Mouse (Mus musculus) heart, postnatal 4 days (tissue): Measurements from ENCODE around the gene Siae. TPM values are rescaled to one million over a fixed set of nuclear protein-coding genes. Genes with fewer than 3 reads are reported as not detected.

Source experiments
- DNase-seq: peaks from one replicate; pipeline ENCODE4 v3.0.0; 2021
- total RNA-seq, 2 experiments: library from RNA; stranded (reverse); gene quantifications; 2 replicates each; pipeline ENCODE4 v1.2.3; 2021

Gene Siae
- total RNA-seq, 2 experiments from 2014 or later, result 6.5 to 6.6 TPM

DNA sequence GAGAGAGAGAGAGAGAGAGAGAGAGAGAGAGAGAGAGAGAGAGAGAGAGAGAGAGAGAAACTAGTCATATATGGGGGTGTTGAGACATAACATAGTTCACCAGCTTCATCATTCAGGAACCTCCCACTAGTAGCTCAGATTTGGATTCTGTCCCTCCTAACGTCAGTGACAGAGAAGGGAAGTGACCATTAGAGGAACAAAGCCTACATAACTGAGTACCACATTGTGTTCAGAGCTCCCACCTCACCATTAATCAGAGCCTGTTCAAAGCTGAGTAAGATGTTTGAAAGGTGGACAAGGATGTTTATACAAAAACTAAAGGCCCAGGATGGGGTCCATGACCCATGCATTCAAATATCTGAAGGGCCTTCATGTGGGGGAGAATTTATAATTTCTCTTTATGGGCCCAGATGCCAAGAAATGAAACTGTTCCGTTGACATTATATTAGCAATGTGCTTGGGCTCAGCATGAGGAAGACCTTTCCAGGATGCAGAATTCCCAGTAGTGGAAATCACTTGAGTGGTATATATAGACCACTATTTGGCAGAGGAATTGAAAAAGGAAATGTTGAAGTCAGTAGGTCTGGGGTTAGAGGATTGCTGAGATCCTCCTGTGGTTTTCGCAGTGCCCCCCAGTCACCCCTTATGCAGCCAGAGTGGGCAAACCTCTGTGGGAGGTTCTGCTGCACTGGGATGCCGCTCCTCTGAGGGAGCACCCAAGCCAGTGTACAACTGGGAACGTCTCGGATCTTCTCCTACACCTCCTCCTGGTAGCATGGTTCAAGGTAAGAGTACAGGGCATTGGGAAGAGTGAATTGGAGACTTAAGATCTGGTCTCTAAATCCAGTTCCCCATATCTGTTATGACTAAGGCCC is 14.6 kb upstream of the Siae start:
- no peak for DNase-seq

DNA sequence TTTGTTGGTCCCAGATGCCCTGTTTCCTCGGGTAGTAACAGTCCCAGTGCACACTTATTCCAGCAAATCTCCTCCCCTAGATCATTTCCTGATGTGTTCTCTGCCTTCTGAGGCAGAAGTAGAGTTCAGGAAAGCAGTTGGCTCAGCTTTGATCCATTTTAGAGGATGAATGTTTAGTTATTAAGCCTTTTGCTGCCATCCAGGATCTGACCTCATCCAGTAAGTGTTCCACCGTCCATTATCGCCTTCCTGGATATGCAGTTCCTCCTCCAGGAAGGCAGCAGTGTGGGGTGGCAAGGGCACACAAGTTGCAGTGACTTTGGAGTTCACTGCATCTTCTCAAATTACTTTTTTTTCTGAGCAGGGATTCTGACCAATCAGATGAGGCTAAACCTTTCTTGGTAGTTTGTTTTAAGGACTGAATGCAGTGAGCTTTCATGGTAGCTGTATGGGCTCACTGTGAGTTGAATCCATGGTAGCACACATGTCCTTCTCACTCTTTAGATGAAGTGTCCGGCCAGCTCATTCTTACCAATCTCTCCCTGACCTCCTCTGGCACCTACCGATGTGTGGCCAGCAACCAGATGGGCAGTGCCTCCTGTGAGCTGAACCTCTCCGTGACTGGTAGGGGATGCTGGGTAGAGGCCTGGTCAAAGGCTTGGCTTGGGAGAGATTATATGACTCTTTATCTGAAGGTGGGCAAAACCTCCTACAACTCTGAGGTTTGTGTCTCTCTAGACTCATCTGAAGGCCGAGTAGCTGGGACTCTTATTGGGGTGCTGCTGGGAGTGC is 13.5 kb upstream of the Siae start:
- no peak for DNase-seq

DNA sequence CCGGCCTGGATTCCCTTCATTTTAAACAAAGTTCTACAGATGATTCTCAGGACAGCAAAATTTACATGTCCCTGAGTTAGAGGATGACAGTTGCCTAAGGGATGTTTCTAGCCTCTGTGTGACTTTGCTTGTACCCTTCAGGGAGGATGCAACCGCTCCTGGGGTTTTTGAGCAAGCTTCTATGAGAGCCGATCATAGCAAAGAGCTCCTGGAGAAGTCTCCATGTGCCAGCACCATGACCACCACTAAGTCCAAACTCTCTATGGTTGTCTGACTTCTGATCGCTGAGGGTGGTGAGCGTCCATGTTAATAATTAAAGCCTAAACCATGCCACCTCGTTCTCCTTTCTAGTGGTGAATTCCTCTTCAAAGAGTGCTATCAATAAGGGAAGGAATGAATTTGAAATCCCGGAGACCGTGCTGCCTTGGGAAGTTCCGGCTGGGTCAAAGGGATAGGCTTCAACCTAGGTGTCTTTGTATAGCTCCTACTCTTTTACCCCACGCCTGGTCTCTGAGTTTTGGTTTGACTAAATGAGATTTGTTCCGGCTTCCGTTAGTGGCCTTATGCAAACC is 11.5 kb upstream of the Siae start:
- no peak for DNase-seq

DNA sequence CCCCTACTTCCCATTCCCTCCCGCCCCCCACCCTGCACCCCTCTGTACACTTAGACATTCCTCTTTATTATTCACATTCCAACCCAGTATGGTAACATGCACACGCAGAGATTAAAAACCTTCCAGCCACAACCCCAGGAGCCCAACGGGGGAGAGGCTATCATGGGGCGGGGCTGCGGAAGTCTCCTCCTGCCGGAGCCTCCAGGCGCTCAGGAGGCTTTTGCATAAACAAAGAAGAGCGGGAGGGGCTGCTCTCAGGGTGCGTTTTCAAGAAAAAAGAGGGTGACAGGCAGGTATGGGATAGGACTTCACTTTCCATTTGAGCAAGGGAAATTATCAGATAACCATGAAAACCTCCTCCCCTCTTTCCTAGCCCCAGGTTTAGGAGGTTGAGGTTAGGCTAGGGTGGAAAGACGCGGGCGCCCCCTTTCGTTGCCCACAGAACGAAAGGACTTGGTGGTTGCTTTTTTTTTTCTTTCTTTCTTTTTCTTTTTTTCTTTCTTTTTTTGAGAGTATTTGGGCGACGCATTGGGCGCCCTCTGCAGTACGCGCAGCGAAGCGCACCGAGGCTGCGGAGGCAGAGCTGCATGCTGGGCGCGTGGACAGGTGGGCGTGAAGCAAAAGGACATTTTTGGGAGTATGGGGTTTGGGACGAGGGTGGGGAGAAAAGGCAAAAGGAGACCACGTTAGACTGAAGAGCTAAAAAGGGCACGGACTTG is 10.9 kb upstream of the Siae start:
- peak; percentile 79 for DNase-seq

DNA sequence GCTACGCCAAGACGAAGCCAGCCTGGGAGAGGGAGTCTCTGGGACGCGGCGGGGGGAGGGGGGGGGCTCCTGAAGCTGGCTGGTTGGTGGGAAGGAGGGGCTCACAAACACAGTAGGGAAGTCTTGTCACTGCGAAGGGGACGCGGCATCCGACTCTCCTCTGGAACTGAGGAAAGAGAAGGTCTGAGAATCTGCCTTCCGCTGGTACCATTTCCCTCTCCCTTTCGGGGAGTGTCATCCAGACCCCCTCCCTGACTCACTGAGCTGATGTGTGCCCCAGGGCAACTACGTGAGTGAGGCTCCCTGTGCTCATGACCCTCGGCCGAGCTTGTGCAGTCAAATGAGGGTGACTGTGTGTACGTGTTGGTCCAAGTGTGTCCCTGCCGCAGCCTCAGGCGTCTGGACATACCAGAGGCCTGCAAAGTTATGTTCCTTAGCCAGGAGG is 10.3 kb upstream of the Siae start:
- no peak for DNase-seq

DNA sequence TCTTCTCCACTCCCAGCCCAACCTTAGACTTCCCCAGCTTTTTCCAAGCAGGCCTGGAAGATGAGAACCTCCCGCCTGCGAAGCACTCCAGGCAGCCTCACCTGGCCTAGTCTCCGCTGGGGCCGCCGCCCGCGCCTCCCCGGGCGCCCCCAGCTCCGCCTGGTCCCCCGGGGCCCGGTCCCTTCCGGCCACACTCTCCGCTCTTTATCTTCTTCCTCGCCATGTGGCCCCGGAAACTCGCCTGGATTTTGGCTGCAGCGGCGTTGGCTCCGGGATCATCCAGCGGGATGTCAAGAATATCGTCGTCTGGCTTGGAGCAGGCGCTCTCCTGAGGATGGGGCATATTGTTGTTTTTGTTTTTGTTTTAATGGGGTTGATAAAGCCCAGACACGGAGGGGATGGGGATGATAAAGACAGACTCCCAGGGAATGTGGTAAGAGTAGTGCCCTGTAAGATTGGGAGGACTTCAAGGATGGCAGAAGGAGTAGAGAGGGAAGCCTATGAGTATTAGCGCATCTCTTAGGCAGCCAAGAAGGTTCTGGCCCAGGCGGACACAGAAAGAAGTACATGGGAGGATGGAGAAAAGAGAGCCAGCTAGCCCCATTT is 9.5 kb upstream of the Siae start:
- DNase-seq, result no peak

DNA sequence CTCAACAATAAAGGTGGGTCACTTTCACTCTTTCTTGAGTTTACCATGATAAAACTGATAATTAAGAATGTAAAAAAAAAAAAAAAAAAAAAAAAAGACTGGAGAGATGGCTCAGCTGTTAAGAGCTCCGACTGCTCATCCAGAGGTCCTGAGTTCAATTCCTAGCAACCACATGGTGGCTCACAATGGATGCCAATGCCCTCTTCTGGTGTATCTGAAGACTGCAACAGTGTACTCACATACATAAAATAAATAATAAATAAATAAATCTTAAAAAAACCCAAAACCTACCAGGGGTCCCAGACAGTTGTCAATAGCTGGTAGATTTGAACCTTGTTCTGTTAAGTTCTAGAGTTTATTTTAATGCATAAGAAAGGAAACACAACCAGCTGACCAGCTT is 8.6 kb upstream of the Siae start:
- DNase-seq, result no peak

DNA sequence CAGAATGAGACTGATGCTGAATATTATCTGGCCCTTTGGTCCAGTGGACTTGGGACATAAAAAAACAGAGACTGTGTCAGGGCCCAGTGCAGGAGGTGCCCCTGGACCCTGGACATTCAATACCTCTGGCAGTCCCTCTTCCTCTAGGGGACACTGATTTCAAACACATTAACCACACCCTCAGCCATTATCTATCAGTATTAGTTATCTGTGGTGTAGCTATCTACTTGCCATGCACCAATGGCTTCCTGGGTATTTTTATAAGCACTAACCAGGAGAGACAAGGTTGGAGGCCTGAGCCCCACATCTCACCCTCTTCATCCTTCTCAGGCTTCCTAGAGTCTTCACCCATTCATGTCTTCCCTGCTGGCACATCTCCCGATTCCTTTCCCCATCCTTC is 5.1 kb upstream of the Siae start:
- DNase-seq, result no peak

DNA sequence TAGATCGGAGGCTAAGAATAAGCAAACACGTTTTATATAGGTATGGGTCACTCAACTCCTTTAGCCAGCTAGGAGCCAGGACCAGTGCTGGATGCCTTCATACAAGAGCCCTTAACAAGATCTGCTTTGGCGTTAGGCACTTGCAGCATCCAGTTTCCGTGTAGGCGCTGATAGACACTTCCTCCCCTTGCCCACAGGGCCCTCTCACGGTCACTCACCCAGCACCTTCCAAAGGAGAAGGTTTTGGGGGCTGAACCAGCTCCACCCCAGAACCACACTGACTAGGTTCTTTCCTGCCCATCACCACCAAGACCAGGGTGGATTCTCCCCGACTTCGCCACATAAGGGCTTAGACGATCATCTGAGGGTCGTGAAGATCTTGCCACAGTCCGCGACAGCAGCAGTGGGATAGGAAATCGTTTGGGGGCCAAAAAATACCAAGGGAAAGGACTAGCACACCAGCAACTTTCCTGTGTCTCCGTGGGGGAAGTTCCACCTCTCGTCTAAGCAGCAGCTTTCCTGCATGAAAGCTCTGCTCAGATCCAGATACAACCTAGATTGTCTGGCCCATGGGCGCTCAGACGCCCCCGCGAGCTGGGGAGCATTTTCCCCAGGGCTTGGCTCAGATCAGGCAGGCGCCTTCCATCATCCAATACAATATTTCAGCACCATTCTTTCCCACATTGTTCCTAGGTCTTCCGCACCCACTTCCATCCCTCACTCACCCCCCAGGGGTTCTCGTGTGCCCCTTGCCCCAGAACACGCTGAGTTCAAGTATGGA is 3.6 kb upstream of the Siae start:
- no peak for DNase-seq

DNA sequence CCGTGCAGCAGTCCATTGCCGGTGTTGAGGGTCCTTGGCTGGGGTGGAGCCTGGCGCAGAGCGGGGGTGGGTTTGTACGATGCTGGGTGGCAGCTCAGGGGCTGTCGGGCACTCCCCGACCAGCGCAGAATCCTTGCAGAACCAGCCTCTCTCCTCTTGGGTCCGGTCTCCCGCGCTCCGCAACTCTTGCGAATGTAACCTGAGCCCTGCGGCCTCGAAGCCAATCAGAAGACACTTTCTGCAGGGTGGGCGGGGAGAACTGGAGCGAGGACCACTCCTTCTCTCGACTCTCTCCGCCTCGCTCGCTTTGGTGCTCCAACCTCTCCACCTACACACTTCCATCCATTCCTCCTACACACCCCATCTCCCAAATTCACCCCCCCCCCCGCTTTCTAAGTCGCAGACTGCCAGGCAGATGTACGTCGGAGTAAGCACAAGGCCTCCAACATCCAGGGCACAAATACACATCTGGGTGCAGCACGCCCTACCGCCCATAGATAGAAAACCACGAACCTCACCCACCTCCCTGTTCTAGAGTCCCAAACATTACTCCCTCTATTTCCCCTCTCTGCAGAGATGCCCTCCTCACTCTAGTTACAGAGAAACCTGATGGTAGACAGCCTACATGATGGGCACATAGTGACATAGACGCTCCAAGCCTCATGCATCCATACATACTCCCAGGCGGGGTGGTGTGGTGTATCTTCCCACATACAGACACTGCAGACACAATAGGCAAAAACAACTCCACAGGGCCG is 2.8 kb upstream of the Siae start, which contains the start of gene Nrgn:
Gene Nrgn, minus strand, starts transcription at position 369 of the 758 bp plus-strand sequence.
- peak; percentile 87 for DNase-seq

DNA sequence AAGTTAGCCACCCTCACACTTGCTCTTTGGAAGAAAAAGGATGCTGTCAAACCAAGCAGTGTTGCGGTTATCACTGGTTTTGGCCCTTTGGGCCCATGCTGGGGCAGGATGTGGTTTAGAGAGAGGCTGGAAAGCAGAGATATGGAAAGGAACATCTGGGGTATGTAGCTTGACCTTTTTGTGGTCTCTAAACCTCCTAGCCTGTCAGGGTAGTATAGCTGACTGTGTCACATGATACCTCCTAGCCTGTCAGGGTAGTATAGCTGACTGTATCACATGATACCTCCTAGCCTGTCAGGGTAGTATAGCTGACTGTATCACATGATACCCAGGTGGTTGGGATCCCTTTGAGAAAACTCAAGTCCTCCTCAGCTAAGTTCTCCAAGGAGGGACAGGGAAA is 1.2 kb upstream of the Siae start:
- no peak for DNase-seq

DNA sequence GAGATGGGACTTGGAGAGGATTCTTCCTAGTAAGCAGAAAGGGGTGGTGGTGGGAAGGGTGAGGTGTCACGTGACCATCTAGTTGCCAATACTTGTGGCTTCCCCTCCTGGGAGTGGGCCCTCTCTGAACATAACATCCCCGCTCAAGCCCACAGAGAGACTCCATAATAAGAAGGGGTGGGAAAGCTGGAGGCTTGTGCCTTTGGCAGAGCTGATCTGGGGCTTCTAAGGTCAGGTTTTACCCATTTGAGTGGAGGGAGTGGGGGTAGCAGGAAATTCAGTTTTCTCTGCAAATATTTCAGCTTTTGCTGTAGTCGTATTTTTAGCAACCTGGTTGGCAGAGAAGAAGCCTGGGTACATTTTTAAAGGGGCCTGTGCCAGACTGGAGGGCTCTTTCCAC is 868 bp downstream of the Siae start:
- DNase-seq, result no peak

DNA sequence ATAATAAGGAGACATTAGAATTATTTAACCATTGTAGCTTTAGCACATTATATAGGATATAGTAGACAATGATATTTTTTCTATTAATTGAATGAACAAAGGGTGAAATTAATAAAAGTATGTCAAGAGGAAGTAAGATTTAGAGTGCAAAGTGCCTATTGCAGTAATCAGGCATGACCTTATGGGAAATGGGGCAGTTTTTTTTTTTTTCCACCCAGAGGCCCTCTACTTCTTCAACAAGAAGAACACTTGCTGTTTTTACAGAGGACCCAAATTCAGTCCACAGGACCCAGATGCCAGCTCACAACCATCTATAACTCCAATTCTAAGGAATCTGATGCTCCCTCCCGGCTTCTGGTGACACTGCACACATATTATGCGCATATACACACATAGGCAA is 5.1 kb downstream of the Siae start:
- DNase-seq, result no peak

DNA sequence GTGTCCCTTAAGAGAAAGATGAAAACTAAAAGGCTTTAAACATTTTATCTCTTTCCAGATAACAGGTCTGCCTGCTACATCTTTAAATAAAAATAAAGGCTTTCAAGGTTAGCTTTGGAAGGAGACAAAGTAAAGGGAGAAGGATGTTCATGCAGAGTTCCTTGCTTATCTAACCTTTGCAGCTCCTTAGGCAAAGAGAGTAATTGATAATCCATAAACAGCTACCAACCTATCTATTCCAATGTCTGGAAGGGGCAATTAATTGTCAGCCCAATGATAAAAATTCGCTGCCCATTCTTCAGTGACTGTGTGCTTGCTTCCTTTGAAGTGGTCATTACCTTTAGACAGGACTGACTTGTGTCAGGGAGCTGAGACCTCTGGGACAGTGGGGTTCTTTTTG is 8.3 kb downstream of the Siae start:
- DNase-seq, result no peak

DNA sequence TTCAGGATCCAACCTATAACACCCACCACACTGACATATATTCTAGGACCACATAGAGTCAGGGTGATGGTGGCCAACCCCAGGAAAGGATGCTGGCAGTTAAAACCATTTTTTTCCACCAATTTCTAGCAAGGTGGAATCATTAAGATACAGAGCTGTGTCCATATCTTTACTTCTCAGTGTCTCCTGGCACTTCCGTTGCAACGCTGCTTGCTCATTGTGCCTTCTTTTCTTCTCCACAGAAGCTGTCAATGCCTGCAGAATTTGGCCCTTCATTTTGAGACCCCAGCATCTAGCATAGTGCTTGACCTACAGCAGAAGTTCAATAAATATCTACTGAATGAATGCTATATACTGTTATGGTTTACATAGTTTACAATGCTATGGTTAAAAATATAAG is 11.5 kb downstream of the Siae start:
- DNase-seq, result no peak

DNA sequence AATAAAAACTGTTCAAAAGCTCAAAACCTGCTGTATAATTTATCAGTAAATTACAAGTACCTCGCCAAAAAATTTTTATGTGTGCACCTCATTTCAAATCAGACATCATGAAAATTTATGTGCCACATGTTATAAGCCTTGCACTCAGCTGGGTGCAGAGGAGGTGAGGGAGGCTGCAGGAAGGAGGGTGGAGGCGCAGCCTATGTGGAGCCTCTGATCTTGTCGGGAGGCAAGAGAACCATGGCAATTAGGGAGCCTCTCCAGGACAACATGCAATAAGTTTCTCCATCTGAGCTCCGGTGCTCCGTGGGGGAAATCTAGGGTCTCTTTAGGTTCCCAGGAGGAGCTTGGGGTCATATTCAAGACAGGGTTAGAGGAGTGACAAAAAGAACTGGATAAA is 12.0 kb downstream of the Siae start:
- no peak for DNase-seq

DNA sequence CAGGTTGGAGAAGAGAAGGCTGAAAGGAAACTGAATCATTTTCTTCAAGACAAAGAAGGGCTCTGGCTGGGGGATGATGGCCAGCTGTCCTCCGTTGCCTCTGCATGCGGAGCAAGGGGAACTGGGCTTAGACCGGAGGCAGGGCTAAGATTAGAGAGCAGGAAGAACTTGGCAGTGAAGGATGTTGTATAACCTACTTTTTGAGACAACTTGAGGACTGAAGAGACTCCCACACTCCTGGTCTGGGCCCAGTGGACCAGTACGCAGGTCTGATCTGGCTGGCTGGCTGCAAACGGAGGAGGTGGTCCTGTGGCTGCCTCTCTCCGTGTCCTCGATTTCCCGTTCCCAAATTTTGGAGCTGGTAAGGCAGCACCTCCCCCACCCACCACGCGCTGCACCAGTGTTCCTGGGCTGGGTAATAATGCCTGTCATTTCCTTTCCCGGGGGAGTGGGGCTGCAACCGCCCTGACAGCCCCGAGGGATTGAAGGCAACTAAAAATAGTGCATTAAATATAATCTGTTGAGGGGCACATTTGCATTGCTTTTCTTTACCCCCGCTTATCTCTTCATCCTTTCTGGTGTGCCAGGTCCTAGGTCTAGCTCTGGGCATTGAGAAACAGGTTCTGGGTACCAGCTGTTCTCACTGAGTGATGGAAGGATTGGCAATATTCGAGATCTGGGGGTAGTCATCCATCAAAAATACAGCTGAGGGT is 12.6 kb downstream of the Siae start:
- peak; percentile 43 for DNase-seq

DNA sequence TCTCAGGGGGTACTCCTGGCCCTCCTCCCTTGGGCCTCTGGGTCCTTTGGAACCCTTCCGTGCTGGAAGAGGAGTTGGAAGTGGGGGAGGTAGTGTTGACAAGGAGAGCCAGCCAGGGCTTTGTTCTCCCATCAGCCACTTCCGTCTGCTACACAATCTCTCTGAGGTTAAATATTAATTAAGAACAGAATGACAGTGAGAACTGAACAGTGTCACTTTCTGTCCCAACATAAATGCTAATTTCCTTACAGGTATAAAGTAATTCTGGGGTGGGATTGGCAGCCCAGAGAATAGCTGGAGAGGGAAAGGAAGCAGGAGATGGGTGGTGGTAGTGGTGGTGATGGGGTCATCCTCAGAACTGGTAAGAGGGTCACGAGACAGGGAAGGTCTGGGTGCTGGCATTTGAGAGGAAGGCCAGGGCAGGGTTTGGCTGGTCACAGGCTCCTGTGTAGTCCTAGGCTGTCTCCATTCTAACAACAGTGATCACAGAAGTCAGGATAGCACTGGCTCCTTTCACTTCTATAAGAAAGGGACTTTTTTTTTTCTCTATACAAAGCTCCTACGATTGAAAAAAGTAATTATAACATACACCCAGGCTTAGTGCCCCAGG is 13.2 kb downstream of the Siae start:
- DNase-seq, result no peak

DNA sequence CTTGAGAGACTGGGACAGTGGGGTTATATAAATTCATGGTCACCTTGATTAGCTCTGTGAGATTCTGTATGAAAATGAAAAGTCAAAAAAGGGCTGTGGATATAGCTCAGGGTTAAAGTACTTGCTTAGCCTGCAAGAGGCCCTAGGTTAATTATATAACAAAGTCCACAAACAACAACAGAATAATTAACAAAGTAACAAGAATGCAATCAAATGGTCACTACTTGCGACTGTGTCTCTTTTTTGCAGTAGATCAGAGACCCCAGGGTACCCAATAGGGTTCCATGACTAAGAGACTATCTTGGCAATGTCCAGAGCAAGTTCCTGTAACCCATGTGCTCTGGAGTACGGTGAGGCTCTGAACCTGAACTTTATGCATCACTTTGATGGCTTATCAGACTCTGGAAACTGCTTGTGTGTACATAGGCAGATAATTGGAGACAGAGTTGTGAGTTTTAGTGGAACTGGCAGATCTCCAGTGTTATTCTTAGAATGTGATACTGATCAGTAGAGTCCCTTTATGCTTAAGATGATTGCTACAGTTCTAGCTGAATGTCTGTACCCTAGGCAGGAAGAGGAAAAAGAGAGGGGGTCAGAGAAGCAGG is 13.8 kb downstream of the Siae start:
- DNase-seq, result no peak
